Mouse (Mus musculus) CH12F3 (cell line): ENCODE data around the gene Pnmt.

Experiments
- in situ Hi-C: fragments of 300-500 bp; cut with MboI; formaldehyde crosslinking; loops from 2 replicates; pipeline ENCODE4 v1.14.3; 2020; ENCODE audit warnings: low sequenced_read_pairs

The Pnmt gene

GRCm38 (mm10) chr11:98385638-98386585 lies at the start of gene Pnmt:
Gene Pnmt, plus strand, starts transcription at chr11:98386450.
- in situ Hi-C loops, result no loop called here

- in situ Hi-C loops, result no loop called here
These were observed 47.7 kb upstream of the Pnmt start for GRCm38 (mm10) chr11:98338507-98338961.

DNA sequence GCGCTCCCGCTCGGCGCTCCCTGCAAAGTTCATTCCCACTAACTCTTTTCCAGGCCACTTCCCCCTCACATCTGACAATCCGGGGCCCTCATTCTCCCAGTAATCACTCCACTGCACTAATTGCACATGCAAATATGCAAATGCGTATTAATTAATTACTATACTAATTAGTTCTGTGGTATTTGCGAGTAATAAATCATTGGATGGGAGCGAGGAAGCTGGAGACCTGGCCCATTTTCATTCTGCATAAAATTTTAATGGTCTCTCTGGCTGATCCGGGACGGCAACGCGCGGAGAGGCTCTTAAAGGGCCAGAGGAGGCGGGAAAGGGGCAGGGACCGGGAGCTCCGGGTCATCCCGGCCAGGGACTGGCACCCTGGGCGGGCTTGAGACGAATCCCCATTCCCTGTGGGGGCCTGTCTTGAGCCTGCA lies 47.2 kb upstream of the Pnmt start:
- in situ Hi-C loops, result no loop called here

DNA sequence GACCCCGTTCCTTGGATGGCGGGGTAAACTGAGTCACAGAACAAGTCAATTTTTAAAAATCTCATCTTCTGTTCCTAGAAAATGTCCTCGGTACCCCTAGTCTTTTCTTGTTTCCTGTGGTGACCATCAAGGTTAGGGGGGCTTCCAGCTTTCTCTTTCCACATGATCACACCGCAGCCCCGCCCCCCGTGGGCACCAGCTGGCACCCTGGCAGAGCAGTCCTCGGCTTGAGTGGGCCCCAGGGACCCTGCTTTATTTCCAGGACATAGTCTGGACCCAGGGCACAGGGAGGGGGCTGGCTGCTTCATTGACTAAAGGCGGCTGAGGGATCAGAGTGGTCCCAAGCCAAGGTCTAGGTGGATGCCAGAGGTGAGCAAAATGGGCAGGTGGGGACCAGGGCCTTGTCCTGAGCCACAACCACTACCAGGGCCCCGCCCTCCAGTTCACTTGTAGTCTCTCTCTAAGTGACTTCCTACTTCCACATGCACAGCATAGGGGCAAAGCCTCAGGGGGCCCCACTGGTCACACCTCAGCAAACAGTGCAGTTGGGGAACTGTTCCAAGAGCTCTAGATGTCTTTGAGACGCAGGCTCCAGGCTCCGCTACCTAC lies 46.5 kb upstream of the Pnmt start:
- in situ Hi-C loops, result no loop called here

GRCm38 (mm10) chr11:98340597-98340996 lies 45.7 kb upstream of the Pnmt start:
- in situ Hi-C loops, result no loop called here

GRCm38 (mm10) chr11:98341174-98341573 lies 45.1 kb upstream of the Pnmt start:
- in situ Hi-C loops, result no loop called here

- in situ Hi-C loops, result no loop called here
These were observed 44.0 kb upstream of the Pnmt start for GRCm38 (mm10) chr11:98342000-98342945.

- in situ Hi-C loops, result no loop called here
These were observed 41.0 kb upstream of the Pnmt start for GRCm38 (mm10) chr11:98345253-98345652.

GRCm38 (mm10) chr11:98346168-98346567 lies 40.1 kb upstream of the Pnmt start:
- in situ Hi-C loops, result no loop called here

DNA sequence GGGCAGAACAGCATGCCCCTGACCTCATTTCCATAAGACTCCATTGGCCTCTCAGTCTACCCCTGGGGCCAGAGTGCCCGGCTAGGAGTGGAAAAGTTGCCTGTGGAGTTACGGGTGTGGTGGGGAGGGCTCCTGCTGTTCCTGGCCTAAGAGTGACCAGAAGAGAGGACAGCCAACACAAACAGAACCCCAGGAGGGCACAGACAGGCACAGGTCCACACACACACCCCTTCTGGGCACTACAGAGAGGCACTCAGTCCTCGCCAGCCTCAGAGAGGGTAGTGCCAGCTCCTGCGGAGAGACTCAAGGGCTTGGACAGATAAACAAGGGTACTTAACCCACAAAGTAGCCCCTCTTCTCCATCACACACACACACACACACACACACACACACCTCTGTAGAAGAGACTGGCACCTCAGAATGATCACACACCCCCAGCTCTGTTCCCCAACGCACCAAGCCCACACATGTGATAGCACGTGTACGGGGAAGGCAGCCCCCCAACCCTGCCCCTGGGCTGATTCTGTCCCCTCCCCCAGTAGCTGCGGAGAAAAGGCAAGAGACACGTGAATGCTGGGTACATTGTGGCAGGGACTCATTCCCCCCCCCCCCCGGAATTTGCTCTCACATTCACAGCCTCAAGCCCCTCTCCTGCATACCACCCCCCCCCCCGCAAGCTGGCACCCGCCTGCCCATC lies 38.7 kb upstream of the Pnmt start:
- in situ Hi-C loops, result no loop called here

DNA sequence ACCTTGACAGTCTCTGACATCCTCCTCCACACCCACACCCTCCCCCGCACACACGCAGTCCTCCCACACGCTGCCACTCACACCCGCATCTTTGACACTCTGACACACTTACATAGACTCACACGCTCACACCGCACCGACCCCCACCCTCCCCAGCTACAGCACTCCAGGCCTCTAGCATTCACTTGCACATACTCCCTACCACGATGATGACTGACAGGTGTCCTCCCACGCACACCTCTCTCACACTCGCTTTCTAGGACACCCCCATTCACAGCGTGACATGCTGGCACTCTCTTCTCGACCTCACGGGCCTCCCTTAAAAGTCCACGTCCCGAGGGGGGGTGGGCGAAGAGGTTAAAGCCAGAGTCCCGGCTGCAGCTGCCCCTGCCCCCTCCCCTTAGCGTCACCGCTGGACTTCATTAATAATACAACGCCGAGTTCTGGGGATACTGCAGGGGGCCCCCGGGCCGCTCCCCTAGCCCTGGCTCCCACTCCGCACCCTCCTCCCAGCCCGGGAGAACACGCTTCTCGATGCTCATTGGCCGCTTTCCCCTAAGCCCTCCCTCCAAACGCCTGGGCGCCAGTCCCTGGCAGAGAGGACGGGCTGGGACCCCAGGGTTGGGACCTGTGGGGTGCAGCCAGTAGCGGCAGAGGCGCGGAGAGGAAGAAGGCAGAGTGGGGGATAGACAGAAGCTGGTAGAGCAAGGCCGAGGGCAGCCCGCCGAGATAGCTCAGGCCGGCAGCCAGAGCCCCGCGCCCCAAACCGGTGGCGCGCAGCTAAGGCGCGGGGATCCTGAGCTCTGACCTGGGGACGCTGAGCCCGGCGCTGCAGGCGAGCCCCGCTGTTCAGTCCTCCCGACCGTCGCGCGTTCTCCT lies 37.9 kb upstream of the Pnmt start, which contains the start of gene Ppp1r1b:
TSS of gene Ppp1r1b (plus strand) at position 322 of the 879 bp plus-strand sequence.
- in situ Hi-C loops, result no loop called here

DNA sequence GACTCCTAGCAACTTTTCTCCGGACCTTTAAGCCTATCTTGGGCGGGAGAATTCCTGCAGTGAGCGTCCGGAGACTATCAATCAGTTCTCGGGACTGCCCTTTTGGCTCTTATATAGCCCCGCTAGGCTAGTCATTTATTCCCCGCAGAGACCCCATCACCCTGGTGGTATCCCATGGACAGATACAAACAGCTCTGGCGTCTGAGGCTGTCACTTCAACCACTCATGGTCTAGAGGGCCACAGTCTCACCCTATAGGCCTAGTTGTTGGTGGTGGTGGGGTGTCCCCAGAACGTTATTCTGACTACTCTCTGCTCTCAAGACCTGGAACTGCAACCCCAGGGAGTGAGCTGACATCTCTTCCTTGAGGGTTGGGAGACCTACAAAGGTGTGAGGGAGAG lies 36.9 kb upstream of the Pnmt start:
- in situ Hi-C loops, result no loop called here

DNA sequence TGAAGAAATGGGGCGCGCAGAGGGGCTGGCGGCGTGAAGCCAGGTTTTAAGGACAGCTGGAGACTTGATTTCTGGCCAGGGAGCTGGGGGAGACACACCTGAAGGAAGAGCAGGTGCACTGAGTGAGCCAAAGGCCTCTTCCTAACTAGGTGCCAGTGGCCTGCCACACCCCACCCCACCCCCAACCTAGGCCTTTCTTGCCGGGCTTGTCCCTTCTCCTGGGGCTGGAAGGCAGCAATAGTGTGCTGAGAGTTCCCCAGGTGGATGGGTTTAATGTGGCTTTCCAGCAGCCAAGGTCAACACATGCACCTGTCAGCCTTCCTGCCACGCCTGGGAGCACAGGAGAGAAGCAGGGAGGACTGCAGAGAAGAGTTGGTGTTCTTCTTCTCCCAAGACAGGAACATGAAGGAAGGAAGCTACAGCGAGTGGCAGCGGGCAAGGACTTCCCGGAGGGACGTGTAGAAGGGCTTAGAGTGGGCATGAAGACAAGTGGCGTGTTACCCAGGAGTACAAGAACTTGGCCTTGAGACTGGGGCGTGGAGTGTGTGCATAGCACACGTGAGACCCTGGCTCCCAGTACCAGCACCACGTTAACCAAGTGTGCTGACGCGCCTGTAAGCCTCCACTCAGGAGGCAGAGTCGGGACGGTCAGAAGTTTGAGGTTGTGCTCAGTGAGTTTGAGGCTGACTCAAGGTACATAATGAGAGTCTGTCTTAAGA lies 33.8 kb upstream of the Pnmt start:
- in situ Hi-C loops, result no loop called here

DNA sequence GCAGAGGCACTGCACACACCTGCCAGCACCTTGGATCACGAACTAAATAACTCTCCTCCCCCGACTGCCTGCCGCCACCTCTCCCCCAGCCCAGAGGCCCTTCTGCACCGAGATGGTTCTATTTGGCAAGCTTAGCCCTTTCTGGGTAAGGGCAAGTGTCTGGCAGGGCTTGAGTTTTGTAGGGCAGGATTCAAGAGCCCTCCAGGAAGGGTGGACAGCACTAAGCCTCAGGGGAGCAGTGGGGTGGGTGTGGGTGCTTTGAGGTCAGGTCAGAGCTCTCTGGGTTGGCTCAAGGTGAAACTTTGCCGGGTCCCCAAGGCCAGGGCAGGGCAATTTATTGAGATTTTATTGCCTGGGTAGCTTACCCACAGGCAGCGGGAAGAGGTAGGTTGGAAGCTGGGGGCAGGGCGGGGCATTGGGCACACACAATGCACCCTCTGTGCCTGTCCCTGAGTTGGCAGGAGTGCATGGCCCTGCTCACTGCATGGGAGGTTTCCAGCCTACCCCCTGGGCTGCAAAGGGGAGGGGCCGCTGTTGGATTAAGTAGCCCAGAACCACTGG lies 32.5 kb upstream of the Pnmt start:
- in situ Hi-C loops, result no loop called here

DNA sequence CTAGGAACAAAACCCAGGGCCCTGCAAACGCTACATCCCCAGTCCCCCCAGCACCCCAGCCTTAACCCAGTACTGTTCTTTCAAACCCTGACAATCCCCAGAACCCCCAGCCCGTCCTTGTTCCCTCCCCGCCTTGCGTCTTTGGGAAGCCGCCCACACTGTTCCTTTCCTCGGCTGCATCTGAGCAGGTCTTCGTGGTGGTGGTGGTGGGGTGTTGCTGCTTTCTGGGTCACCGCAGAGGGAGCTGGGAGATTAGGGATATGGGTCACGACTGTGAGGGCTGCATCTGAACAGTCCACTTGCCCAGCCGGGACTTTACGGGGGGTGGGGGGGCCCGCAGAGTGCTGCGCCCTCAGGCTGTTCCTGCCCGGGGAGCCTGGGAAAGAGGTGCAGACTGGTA lies 31.8 kb upstream of the Pnmt start:
- in situ Hi-C loops, result no loop called here

DNA sequence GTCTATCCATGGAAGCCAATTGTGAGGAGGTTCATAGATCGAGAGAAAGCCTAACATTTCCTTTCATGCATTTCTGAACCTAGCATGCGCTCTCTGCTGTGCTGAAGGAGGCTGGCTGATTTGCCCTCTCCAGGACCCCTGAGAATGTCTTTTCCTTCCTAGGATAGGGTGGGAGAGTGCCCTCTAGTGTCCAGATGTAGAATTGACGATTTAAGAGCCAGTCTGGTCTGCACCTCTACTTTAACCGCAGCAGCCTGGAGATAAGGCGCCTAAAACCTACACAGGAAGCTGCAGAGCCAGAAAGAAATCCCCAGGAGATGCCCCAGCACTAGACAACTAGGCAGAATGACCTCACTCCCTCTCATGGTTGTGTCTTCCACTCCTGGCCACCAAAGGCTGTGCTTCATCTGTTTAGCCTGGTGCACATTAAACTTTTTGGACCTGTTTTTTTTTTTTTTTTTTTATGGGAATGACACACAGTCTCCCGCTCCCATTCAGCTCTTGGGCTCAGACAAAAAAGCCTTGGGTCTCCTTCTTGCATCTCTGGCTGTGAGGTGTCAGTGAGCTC lies 30.4 kb upstream of the Pnmt start:
- in situ Hi-C loops, result no loop called here

DNA sequence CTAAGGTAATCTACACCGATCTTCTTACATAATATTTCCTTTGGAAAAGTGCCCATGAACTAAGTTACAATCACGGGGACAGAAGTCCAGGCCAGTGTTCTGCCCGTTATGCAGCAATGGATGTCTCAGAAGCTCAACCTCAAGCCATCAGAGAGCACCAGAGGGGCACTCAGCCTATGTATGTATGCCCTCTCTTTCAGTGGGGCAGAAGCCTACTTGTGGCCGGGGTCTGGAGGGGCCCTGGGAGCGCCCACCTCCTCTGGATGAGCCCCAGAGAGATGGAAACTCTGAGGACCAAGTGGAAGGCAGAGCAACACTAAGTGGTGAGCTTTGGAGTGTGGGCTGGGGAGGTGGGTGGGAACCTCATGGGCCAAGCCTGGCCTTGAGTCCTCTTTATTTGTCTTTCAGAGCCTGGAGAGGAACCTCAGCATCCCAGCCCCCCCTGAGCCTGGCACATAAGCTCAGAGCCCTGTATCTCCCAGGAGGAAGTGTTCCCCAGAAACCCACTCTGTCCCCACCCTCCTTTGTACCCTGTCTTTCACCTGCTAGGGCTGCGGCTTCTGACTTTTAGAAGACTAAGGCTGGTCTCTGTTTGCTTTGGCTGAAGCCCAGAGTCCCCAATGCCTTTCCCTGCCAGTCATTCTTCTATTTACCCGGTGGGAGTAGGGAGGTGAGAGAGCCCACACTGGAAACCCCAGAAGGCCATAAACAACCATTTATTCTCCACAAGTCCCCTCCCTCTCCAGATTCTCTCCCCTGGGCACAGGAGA lies 29.4 kb upstream of the Pnmt start:
- in situ Hi-C loops, result no loop called here
